Mouse (Mus musculus) CH12.LX (cell line): ENCODE measurements around the gene Sec24a. TPM values are rescaled to one million over a fixed set of nuclear protein-coding genes. Genes with fewer than 3 reads are reported as not detected.

Experiments
- DNase-seq: peaks from one replicate; pipeline ENCODE4 v3.0.0-alpha.2; 2013; ENCODE audit errors: extremely low read depth
- H3K27ac ChIP-seq: 2 replicates; pipeline ENCODE4 v1.5.1; 2012; ENCODE audit warnings: low read depth, mild to moderate bottlenecking, control low read depth, moderate library complexity; ENCODE audit not compliant: insufficient read depth
- H3K27me3 ChIP-seq: replicated peaks from 2 replicates; pipeline ENCODE3; 2012; ENCODE audit warnings: inconsistent platforms
- H3K36me3 ChIP-seq, 2 experiments: replicated peaks in 1 of 2; 2 replicates each; pipeline versions ENCODE3 to v1.6.1; 2012; ENCODE audit warnings: inconsistent platforms in 1 of 2, low read length in 1 of 2, mild to moderate bottlenecking in 1 of 2, mixed read lengths in 1 of 2, moderate library complexity in 1 of 2; ENCODE audit not compliant: control insufficient read depth in 1 of 2, insufficient read depth in 1 of 2
- H3K4me1 ChIP-seq, 2 experiments: 2 replicates each; pipeline ENCODE4 v1.6.1; 2012; ENCODE audit warnings: inconsistent platforms in 1 of 2, moderate library complexity in 1 of 2; ENCODE audit not compliant: insufficient read depth in 2 of 2, control insufficient read depth in 1 of 2
- H3K4me2 ChIP-seq: 2 replicates; pipeline ENCODE4 v1.6.1; 2012; ENCODE audit warnings: low read depth, mild to moderate bottlenecking, control low read depth; ENCODE audit not compliant: poor library complexity, insufficient read depth, severe bottlenecking
- H3K4me3 ChIP-seq, 3 experiments: fragments of 150-350 bp in 1 of 3; sonication (generic) in 1 of 3; replicated peaks in 1 of 3; 2 replicates each; pipeline versions ENCODE3 to v1.5.1; 2011 to 2012; ENCODE audit warnings: low read depth in 2 of 3, low read length in 2 of 3, mild to moderate bottlenecking in 2 of 3, moderate library complexity in 2 of 3, control low read depth in 1 of 3, improper control_type of control experiment in 1 of 3, inconsistent platforms in 1 of 3, mixed read lengths in 1 of 3; ENCODE audit not compliant: poor library complexity in 1 of 3
- H3K79me2 ChIP-seq: replicated peaks from 2 replicates; pipeline ENCODE4 v1.6.1; 2012; ENCODE audit warnings: mild to moderate bottlenecking, moderate library complexity; ENCODE audit not compliant: control insufficient read depth, poor library complexity, insufficient read depth, severe bottlenecking; ENCODE audit errors: extremely low read depth
- H3K9ac ChIP-seq: 2 replicates; pipeline ENCODE4 v1.6.1; 2012; ENCODE audit warnings: low read depth, mild to moderate bottlenecking, control low read depth, moderate library complexity; ENCODE audit not compliant: insufficient read depth
- H3K9me3 ChIP-seq: replicated peaks from 2 replicates; pipeline ENCODE3; 2012; ENCODE audit warnings: low read length, inconsistent platforms, mixed read lengths
- BHLHE40 ChIP-seq: IDR thresholded peaks from 2 replicates; pipeline ENCODE4 v1.6.1; 2011; ENCODE audit warnings: mild to moderate bottlenecking, low read depth, low read length, improper control_type of control experiment
- CHD1 ChIP-seq: IDR thresholded peaks from 2 replicates; pipeline ENCODE4 v1.6.1; 2012; ENCODE audit warnings: low read depth, low read length, improper control_type of control experiment, inconsistent platforms
- CHD2 ChIP-seq: IDR thresholded peaks from 2 replicates; pipeline ENCODE4 v1.6.1; 2011; ENCODE audit warnings: low read length, improper control_type of control experiment
- ELF1 ChIP-seq: IDR thresholded peaks from 2 replicates; pipeline ENCODE4 v1.6.1; 2014; ENCODE audit warnings: low read depth, mild to moderate bottlenecking, inconsistent platforms, low read length, improper control_type of control experiment
- IRF4 ChIP-seq: IDR thresholded peaks from 2 replicates; pipeline ENCODE4 v1.6.1; 2014; ENCODE audit warnings: low read depth, mild to moderate bottlenecking, inconsistent platforms, low read length, improper control_type of control experiment
- JUN ChIP-seq: IDR thresholded peaks from 2 replicates; pipeline ENCODE4 v1.6.1; 2011; ENCODE audit warnings: low read depth, mild to moderate bottlenecking, low read length, improper control_type of control experiment, moderate library complexity; ENCODE audit not compliant: insufficient read depth
- JUND ChIP-seq: conservative IDR thresholded peaks from 2 replicates; pipeline ENCODE4 v1.6.1; 2011; ENCODE audit warnings: low read depth, low read length, improper control_type of control experiment
- MAFK ChIP-seq: IDR thresholded peaks from 2 replicates; pipeline ENCODE4 v1.6.1; 2011; ENCODE audit warnings: low read length, improper control_type of control experiment; ENCODE audit not compliant: insufficient replicate concordance
- MEF2A ChIP-seq: IDR thresholded peaks from 2 replicates; pipeline ENCODE4 v1.6.1; 2014; ENCODE audit warnings: low read depth, mild to moderate bottlenecking, inconsistent platforms, low read length, improper control_type of control experiment, borderline replicate concordance
- MXI1 ChIP-seq: IDR thresholded peaks from 2 replicates; pipeline ENCODE4 v1.6.1; 2011; ENCODE audit warnings: mild to moderate bottlenecking, low read depth, low read length, improper control_type of control experiment
- MYC ChIP-seq: IDR thresholded peaks from 2 replicates; pipeline ENCODE4 v1.6.1; 2011; ENCODE audit warnings: low read depth, mild to moderate bottlenecking, improper control_type of control experiment, low read length
- NELFE ChIP-seq: IDR thresholded peaks from 2 replicates; pipeline ENCODE4 v1.6.1; 2011; ENCODE audit warnings: low read depth, low read length, improper control_type of control experiment
- POLR2A ChIP-seq: IDR thresholded peaks from 2 replicates; pipeline ENCODE4 v1.6.1; 2011; ENCODE audit warnings: low read depth, mild to moderate bottlenecking, improper control_type of control experiment, low read length
- RAD21 ChIP-seq: IDR thresholded peaks from 2 replicates; pipeline ENCODE4 v1.6.1; 2011; ENCODE audit warnings: low read depth, mild to moderate bottlenecking, low read length, improper control_type of control experiment, moderate library complexity
- SIN3A ChIP-seq: IDR thresholded peaks from 2 replicates; pipeline ENCODE4 v1.6.1; 2012; ENCODE audit warnings: low read length, improper control_type of control experiment, inconsistent platforms
- SMC3 ChIP-seq: IDR thresholded peaks from 2 replicates; pipeline ENCODE4 v1.6.1; 2011; ENCODE audit warnings: low read depth, low read length, improper control_type of control experiment
- UBTF ChIP-seq: IDR thresholded peaks from 2 replicates; pipeline ENCODE4 v1.6.1; 2012; ENCODE audit warnings: low read depth, mild to moderate bottlenecking, inconsistent platforms, low read length, improper control_type of control experiment, moderate library complexity
- USF1 ChIP-seq: IDR thresholded peaks from 2 replicates; pipeline ENCODE4 v1.6.1; 2014; ENCODE audit warnings: low read depth, mild to moderate bottlenecking, inconsistent platforms, low read length, improper control_type of control experiment
- ZC3H11A ChIP-seq: IDR thresholded peaks from 2 replicates; pipeline ENCODE4 v1.6.1; 2012; ENCODE audit warnings: low read depth, mild to moderate bottlenecking, inconsistent platforms, low read length, improper control_type of control experiment
- ZMIZ1 ChIP-seq: IDR thresholded peaks from 2 replicates; pipeline ENCODE4 v1.6.1; 2012; ENCODE audit warnings: low read depth, mild to moderate bottlenecking, inconsistent platforms, low read length, improper control_type of control experiment
- ZNF384 ChIP-seq: IDR thresholded peaks from 2 replicates; pipeline ENCODE4 v1.6.1; 2012; ENCODE audit warnings: low read depth, low read length, improper control_type of control experiment, inconsistent platforms
- dilution Hi-C: fragments of 300-500 bp; cut with MboI; formaldehyde crosslinking; loops from 2 replicates; pipeline ENCODE4 v1.14.3; 2020; ENCODE audit warnings: low sequenced_read_pairs; ENCODE audit not compliant: extremely low pct_unique_long_range_greater_than_20kb, extremely low pct_ligation_motif_present
- in situ Hi-C: fragments of 300-500 bp; cut with MboI; formaldehyde crosslinking; loops from 3 replicates; pipeline ENCODE4 v1.14.3; 2019; ENCODE audit warnings: low sequenced_read_pairs, low pct_ligation_motif_present, low pct_unique_long_range_greater_than_20kb, mixed read lengths
- polyA plus RNA-seq: library from polyadenylated mRNA; unstranded; fragments of >175 nt; gene quantifications from 2 replicates; pipeline ENCODE4 v1.2.1, GENCODE M21; 2012; ENCODE audit warnings: low read depth; ENCODE audit not compliant: insufficient read length
- total RNA-seq, 2 experiments: library from RNA; depleted of rRNA; stranded (reverse); fragments of 300-350 nt in 1 of 2; fragments of >200 nt in 1 of 2; gene quantifications; 2 replicates each; pipeline ENCODE4 v1.2.3; 2012 to 2014

Sec24a gene
- total and polyA plus RNA-seq, 3 experiments, result 5.5 to 16.8 (median 6.3) TPM

GRCm38 (mm10) chr11:51688330-51689328, 74.8 kb downstream of the Sec24a start, which contains the start of gene 0610009B22Rik (continued):
- TF ChIP-seq ZMIZ1, result peak; percentile 92
- no peak for TF ChIP-seq JUND
- peak; percentile 39; the same call in 1 of the 2 replicates for TF ChIP-seq UBTF
- no peak for TF ChIP-seq ZNF384
- no peak for TF ChIP-seq SMC3
- peak; percentile 71 for TF ChIP-seq ELF1
- TF ChIP-seq CHD2, result peak; percentile 8
- TF ChIP-seq ZC3H11A, result no peak
- TF ChIP-seq CHD1, result peak; percentile 81; the same call in 1 of the 2 replicates
- TF ChIP-seq IRF4, result peak; percentile 33; the same call in 1 of the 2 replicates
- peak; percentile 87 for TF ChIP-seq POLR2A
- peak; percentile 97 for TF ChIP-seq NELFE
- peak; percentile 84 for TF ChIP-seq MYC
- TF ChIP-seq MEF2A, result peak; percentile 58
- TF ChIP-seq MXI1, result peak; percentile 27
- no peak for TF ChIP-seq JUN
- TF ChIP-seq MAFK, result no peak
- TF ChIP-seq SIN3A, result peak; percentile 94
- TF ChIP-seq USF1, result no peak
- no peak for TF ChIP-seq RAD21
- TF ChIP-seq BHLHE40, result peak; percentile 63

- no peak overlapping the region for H3K9ac ChIP-seq
- H3K79me2 ChIP-seq, result no peaks in the 10 kb centered on the region
- peaks cover 0 to 15% of the 10 kb centered on the region in 2 experiments; a peak in 2 of 4 replicates for H3K4me1 ChIP-seq
- no peaks in the 10 kb centered on the region for H3K9me3 ChIP-seq
- no peak overlapping the region for H3K4me3 ChIP-seq
- in situ Hi-C loops, result loop anchor here (10.0 kb wide), 1 partner anchor 67 kb away; the partner anchor contains the start of gene Nhp2
- TF ChIP-seq JUN (no peak), POLR2A (no peak)
- dilution Hi-C loops, result no loop called here
- no peak for DNase-seq
- no peaks in the 10 kb centered on the region for H3K27me3 ChIP-seq
- peaks cover 3 to 16% of the 10 kb centered on the region in 2 experiments for H3K36me3 ChIP-seq
- H3K4me2 ChIP-seq, result no peak overlapping the region
- H3K27ac ChIP-seq, result no peak overlapping the region
These were observed 81.5 kb downstream of the Sec24a start for GRCm38 (mm10) chr11:51681976-51682374.
